Mouse (Mus musculus): Measurements from ENCODE around the gene Npnt. TPM values are rescaled to one million over a fixed set of nuclear protein-coding genes. Genes with fewer than 3 reads are reported as not detected.

Npnt gene
- total RNA-seq, 2 experiments from 2014 or later, result 1.6 to 5.6 TPM

- no peak for DNase-seq (ENCODE audit: low spot score)
These were observed 9.7 kb downstream of the Npnt start for GRCm38 (mm10) chr3:132940181-132940990.

- peak; percentile 14 for DNase-seq (ENCODE audit: low spot score)
These were observed 11.1 kb downstream of the Npnt start for GRCm38 (mm10) chr3:132939006-132939405.

- no peak for DNase-seq (ENCODE audit: low spot score)
These were observed 15.4 kb downstream of the Npnt start for GRCm38 (mm10) chr3:132934649-132935048.

- no peak for DNase-seq (ENCODE audit: low spot score)
These were observed 18.6 kb downstream of the Npnt start for GRCm38 (mm10) chr3:132931526-132931925.

DNA sequence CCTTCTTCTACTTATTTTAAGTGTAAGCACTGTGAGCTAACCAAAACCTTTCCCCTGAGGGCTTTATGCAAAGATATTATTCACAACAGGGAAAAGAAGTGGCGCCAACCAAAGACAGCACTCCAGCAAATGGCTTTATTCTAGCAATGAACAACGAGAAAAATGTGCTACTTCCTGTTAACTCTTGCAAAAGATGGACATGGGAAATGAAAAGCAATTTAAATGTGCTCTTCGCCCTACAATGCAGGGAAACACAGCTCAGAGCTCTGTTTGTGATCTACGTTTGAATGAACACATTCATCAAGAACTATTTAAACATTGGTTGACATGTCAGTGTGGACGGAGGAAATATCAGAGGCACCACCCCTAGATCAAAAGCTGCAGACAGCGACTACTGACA is 20.2 kb downstream of the Npnt start:
- DNase-seq (ENCODE audit: low spot score), result no peak

GRCm38 (mm10) chr3:132928186-132928585 is 21.9 kb downstream of the Npnt start:
- no peak for DNase-seq (ENCODE audit: low spot score)

DNA sequence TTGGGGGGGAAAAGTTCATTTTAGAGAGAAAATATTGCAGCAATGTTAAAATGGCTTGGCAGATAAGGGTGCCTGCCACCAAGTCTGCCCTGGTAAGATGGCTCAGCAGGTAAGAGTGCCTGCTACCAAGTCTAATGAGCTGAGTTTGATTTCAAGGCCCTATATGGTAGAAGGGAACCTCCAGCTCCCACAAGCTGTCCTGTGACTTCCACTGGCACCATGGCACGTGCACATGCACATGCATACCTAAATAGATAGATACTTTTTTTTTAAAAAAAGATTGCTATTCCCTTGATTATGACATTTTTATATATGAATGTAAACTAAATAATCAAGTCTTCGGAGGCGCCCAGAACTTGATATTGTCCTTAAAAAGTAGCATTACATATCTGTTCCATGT is 30.3 kb downstream of the Npnt start:
- no peak for DNase-seq (ENCODE audit: low spot score)

DNA sequence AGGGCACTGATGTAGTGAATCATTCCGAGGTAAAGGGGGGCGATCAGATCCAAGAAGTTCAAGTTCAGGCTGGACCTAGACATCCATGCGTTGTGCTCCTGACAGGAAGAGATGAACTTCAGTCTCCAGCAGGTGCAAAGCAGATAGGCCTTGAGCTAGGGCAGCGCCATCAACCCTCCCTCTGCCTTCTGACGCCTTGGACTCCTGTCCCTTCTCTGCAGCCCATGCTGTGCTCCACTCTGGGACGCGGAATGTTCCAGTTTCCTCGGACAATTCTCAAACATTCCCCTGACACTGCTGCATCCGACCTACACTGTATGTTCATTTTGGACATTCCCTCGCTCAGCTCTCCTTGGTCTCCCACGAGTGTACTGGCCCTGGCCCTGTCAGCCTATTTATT is 30.9 kb downstream of the Npnt start:
- no peak for DNase-seq (ENCODE audit: low spot score)

- no peak for DNase-seq (ENCODE audit: low spot score)
These were observed 32.6 kb downstream of the Npnt start for GRCm38 (mm10) chr3:132917356-132918090.

DNA sequence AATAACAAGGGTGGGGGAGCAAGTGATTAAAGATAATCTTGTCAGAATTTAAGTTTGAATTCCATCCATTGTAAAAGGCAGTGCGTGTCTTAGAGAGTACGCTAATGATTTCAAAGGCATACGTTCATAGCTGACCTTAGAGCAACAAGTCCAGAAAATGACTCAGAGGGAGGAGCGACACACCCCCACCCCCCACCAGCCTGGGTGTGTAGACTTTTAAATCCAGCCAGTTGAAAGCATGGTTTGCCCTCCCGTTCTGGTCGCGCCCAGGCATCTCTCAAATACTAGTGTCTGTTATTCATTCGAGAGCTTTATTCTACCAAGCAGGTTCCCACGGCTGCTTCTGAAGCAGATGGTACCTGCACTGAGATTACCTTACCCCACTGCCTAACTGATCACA is 34.4 kb downstream of the Npnt start:
- DNase-seq (ENCODE audit: low spot score), result no peak

DNA sequence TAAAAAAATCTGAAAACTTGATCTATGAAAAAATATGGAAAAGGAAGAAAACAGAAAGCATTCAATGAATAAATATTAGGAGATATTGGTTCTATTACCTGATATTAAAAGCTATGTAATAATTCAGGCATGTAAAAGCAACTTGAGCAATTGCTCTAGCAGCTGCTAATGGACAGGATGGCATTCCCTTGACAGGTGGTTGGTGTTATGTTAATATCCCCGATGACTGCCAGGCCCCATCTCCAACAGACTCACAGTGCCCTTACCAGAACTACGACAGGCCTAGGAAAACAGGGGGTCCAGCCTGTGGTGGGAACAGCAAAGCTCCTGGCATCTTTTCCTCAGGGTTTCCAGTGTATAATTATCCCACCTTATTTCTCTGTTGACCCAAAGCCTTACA is 37.7 kb downstream of the Npnt start:
- no peak for DNase-seq (ENCODE audit: low spot score)

DNA sequence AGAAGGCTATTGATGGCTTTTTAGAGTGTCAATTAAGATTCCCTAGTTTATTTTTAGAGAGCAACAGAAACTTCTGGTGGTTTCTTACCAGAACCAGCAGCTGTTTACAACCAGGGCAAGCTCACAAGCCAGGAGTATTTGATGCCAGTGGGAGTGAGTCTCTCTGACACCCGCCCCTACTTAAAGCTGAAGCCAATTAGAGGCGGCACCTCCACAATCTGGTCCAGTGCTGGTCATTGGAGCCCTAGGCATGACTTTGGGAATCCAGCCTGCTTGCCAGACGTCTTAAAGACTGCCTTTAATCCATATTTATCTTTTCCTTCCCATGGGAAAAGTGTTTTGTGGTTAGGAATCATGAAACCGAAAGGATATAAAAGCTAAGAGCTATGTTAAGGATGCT is 38.4 kb downstream of the Npnt start:
- DNase-seq (ENCODE audit: low spot score), result peak; percentile 64

- no peak for DNase-seq (ENCODE audit: low spot score)
These were observed 39.4 kb downstream of the Npnt start for GRCm38 (mm10) chr3:132910727-132911126.

DNA sequence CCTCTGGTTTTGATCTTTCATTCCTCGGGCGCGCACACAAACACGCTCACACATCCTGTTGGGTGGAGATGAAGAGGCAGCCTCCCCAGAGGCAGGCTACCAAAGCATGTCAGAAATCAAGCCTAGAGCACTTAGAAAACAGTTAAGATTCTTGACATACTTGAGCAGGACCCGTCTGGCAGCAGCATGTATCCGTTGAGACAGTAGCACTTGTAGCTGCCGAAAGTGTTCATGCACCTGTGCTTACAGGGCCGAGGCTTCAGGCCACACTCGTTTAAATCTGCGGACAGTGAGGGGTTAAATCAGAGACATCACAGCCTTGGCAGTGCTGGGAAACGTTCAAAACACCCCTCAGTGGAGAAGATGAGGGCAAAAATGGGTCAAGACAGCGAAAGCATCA is 40.4 kb downstream of the Npnt start:
- DNase-seq (ENCODE audit: low spot score), result no peak

- no peak for DNase-seq (ENCODE audit: low spot score)
These were observed 42.4 kb downstream of the Npnt start for GRCm38 (mm10) chr3:132907506-132908203.

- no peak for DNase-seq (ENCODE audit: low spot score)
These were observed 44.7 kb downstream of the Npnt start for GRCm38 (mm10) chr3:132905224-132905930.

GRCm38 (mm10) chr3:132903386-132903785 is 46.7 kb downstream of the Npnt start:
- DNase-seq (ENCODE audit: low spot score), result no peak

- DNase-seq (ENCODE audit: low spot score), result no peak
These were observed 47.2 kb downstream of the Npnt start for GRCm38 (mm10) chr3:132902921-132903320.

DNA sequence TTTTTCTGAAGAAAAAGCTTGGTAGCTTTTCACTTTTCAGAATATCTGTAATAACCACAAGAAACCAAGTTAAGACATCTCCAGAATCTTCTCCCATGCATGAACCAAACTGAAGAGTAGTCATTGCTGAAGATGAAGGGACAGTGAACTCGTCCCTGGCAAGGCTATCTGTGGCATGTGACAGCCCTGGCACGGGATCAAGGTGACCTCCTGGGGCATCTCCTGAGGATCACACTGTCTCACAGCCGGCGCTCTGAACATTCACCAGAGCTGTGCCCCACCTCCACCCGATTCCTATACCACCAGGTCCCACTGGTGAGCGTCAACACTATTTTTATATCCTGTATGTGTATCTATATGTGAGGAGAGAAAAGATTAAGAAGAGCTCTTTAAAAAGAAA is 47.9 kb downstream of the Npnt start:
- no peak for DNase-seq (ENCODE audit: low spot score)

DNA sequence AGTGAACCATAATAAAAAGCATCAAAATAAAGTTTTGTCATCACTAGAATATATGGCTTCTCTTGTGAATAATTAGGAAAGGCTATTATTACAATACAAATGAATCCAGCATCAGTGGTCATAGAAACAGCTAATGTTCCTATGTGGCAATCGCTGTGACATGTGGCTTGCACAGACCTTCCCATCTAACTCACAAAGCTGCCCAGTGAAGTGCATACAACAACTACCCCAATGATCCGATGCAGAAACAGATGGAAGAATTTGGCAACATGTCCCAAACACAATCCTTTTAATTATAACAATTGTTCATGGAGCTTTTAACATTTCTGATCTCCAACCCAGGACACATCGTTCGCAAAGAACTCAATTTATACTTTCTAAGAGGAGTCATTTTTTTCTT is 52.2 kb downstream of the Npnt start:
- DNase-seq (ENCODE audit: low spot score), result no peak

- DNase-seq (ENCODE audit: low spot score), result no peak
These were observed 52.7 kb downstream of the Npnt start for GRCm38 (mm10) chr3:132897390-132897789.

DNA sequence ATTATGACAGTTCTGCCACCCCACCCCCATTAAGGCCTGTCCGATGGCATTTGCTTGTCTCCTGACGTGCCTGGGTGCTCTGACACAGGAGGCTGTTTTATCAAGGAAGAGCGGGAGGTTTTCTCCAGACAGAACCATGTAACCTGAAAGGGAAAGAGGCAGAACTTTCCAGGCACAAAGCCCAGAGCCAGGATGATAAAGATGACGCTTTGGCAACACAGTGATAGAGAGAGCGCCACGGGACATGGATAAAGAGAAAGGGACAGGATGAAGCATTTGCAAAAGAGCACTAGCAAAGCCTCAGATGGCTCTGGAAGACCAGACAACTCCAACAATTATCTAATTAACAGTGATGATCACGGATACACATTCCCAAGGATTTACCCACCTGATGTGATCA is 56.0 kb downstream of the Npnt start:
- no peak for DNase-seq (ENCODE audit: low spot score)

Measured in gastrocnemius, adult 18-20 months (tissue).